Mouse (Mus musculus) heart, postnatal 0 days (tissue): ENCODE results near the gene Cdc14b. TPM values are rescaled to one million over a fixed set of nuclear protein-coding genes. Genes with fewer than 3 reads are reported as not detected.

Source experiments
- ATAC-seq: fragments of 200-750 bp; cut with Nextera tagmentation; 2 replicates; pipeline ENCODE4 v1.8.0; 2017; ENCODE audit warnings: low read depth, moderate number of reproducible peaks, moderate library complexity; ENCODE audit not compliant: insufficient read depth
- DNase-seq: peaks from one replicate; pipeline ENCODE4 v3.0.0-alpha.2; 2016; ENCODE audit warnings: low spot score
- H3K27ac ChIP-seq: fragments of 300-500 bp; sonication (generic); 2 replicates; pipeline ENCODE4 v1.5.1; 2014; ENCODE audit warnings: low read depth, mild to moderate bottlenecking
- H3K27me3 ChIP-seq: fragments of 300-500 bp; sonication (generic); 2 replicates; pipeline ENCODE4 v1.6.1; 2014; ENCODE audit warnings: low read length, mixed read lengths; ENCODE audit not compliant: control insufficient read depth, insufficient read depth
- H3K36me3 ChIP-seq: fragments of 300-500 bp; sonication (generic); replicated peaks from 2 replicates; pipeline ENCODE4 v1.6.1; 2014; ENCODE audit warnings: low read length, mixed read lengths; ENCODE audit not compliant: control insufficient read depth, insufficient read depth
- H3K4me1 ChIP-seq: fragments of 300-500 bp; sonication (generic); 2 replicates; pipeline ENCODE4 v1.6.1; 2014; ENCODE audit warnings: antibody characterized with exemption; ENCODE audit not compliant: control insufficient read depth, insufficient read depth
- H3K4me2 ChIP-seq: fragments of 300-500 bp; sonication (generic); 2 replicates; pipeline ENCODE4 v1.6.1; 2014; ENCODE audit warnings: low read depth, mild to moderate bottlenecking, low read length, moderate library complexity
- H3K4me3 ChIP-seq: fragments of 300-500 bp; sonication (generic); 2 replicates; pipeline ENCODE4 v1.5.1; 2014; ENCODE audit warnings: low read depth, low read length
- H3K9ac ChIP-seq: fragments of 300-500 bp; sonication (generic); replicated peaks from 2 replicates; pipeline ENCODE4 v1.6.1; 2014; ENCODE audit warnings: low read depth, low read length, mixed read lengths
- H3K9me3 ChIP-seq: fragments of 300-500 bp; sonication (generic); replicated peaks from 2 replicates; pipeline ENCODE4 v1.6.1; 2016; ENCODE audit warnings: low read length; ENCODE audit not compliant: control insufficient read depth
- CTCF ChIP-seq: IDR thresholded peaks from 2 replicates; pipeline ENCODE4 v1.5.1; 2016; ENCODE audit warnings: antibody characterized with exemption, control low read depth, low read depth
- EP300 ChIP-seq: IDR thresholded peaks from 2 replicates; pipeline ENCODE4 v1.6.1; 2016; ENCODE audit warnings: antibody characterized with exemption, low read depth
- WGBS: fragments of 180-500 bp; shearing (Covaris S2); extraction: QIAGEN DNeasy Blood & Tissue Kit; methylation state at CpG from one replicate; pipeline ENCODE4 v1.1.7; 2014; 5-methylcytosine and 5-hydroxymethylcytosine counted together
- polyA plus RNA-seq: library from polyadenylated mRNA; unstranded; fragments of >200 nt; fragmentation: Nextera tagmentation; extraction: Ambion mirVana; gene quantifications from 2 replicates; pipeline ENCODE4 v1.2.1, GENCODE M21; 2015
- total RNA-seq: library from RNA; depleted of rRNA; stranded (reverse); fragments of >200 nt; gene quantifications from 2 replicates; pipeline ENCODE4 v1.2.3, GENCODE M21; 2014; ENCODE audit warnings: low replicate concordance; rRNA removed

The Cdc14b gene
- total RNA-seq (5.6 and 12.3 TPM in 2 replicates), polyA plus RNA-seq (7.6 and 11.6 TPM in 2 replicates)

- Histone ChIP-seq H3K9me3 (no peaks in the 10 kb centered on the region), H3K4me3 (peak within 1 kb of the TSS; percentile 71), H3K36me3 (no peaks in the 10 kb centered on the region), H3K9ac (peak within 1 kb of the TSS; percentile 64), H3K4me1 (peaks cover 16% of the 10 kb centered on the region), H3K4me2 (peak within 1 kb of the TSS; percentile 100), H3K27ac (no peak within 1 kb of the TSS), H3K27me3 (peaks cover 18% of the 10 kb centered on the region)
- WGBS = under 1% methylated on average over 54 of the region's 57 CpGs
- no peak for TF ChIP-seq EP300
- TF ChIP-seq CTCF = no peak
- DNase-seq (peak; percentile 41), ATAC-seq (peak; percentile 78)
Observed at GRCm38 (mm10) chr13:64274879-64275753, at the start of gene Cdc14b. Cdc14b (minus strand) TSS chr13:64275290.

- no peak overlapping the region for H3K9ac ChIP-seq
- H3K4me3 ChIP-seq = no peak overlapping the region
- H3K27ac ChIP-seq = no peak overlapping the region
- no peaks in the 10 kb centered on the region for H3K4me1 ChIP-seq
- TF ChIP-seq CTCF (no peak), EP300 (no peak)
- ATAC-seq (no peak), DNase-seq (no peak)
- H3K4me2 ChIP-seq = no peak overlapping the region
- no peaks in the 10 kb centered on the region for H3K9me3 ChIP-seq
- H3K36me3 ChIP-seq = no peaks in the 10 kb centered on the region
- WGBS = 80% methylated on average over 8 of the region's 8 CpGs
- no peaks in the 10 kb centered on the region for H3K27me3 ChIP-seq
Observed at GRCm38 (mm10) chr13:64322561-64323281, 47.6 kb upstream of the Cdc14b start.

GRCm38 (mm10) chr13:64320334-64320733 is 45.2 kb upstream of the Cdc14b start:
- Histone ChIP-seq H3K9ac (no peak overlapping the region), H3K36me3 (no peaks in the 10 kb centered on the region), H3K4me1 (no peaks in the 10 kb centered on the region), H3K27ac (peak overlapping the region; percentile 0; the same call in 1 of the 2 replicates), H3K4me2 (no peak overlapping the region), H3K9me3 (no peaks in the 10 kb centered on the region), H3K27me3 (no peaks in the 10 kb centered on the region), H3K4me3 (no peak overlapping the region)
- ATAC-seq (no peak), DNase-seq (no peak)
- no peak for TF ChIP-seq EP300
- TF ChIP-seq CTCF = no peak
- WGBS = 48% methylated on average over 8 of the region's 8 CpGs

GRCm38 (mm10) chr13:64319782-64320181 is 44.7 kb upstream of the Cdc14b start:
- DNase-seq = no peak
- H3K27ac ChIP-seq = peak overlapping the region; percentile 0; the same call in 1 of the 2 replicates
- H3K27me3 ChIP-seq = no peaks in the 10 kb centered on the region
- no peak for TF ChIP-seq EP300
- no peak for TF ChIP-seq CTCF
- no peaks in the 10 kb centered on the region for H3K36me3 ChIP-seq
- no peak overlapping the region for H3K4me3 ChIP-seq
- no peaks in the 10 kb centered on the region for H3K9me3 ChIP-seq
- no peaks in the 10 kb centered on the region for H3K4me1 ChIP-seq
- H3K4me2 ChIP-seq = no peak overlapping the region
- no peak for ATAC-seq
- no peak overlapping the region for H3K9ac ChIP-seq

GRCm38 (mm10) chr13:64318355-64318754 is 43.3 kb upstream of the Cdc14b start:
- no peak overlapping the region for H3K9ac ChIP-seq
- no peak overlapping the region for H3K4me2 ChIP-seq
- no peaks in the 10 kb centered on the region for H3K4me1 ChIP-seq
- H3K4me3 ChIP-seq = no peak overlapping the region
- no peak overlapping the region for H3K27ac ChIP-seq
- TF ChIP-seq EP300 (no peak), CTCF (no peak)
- 27% methylated on average over 2 of the region's 2 CpGs for WGBS
- 0 out of 2 replicates have a peak, but pooled peaks have one; percentile 42 for ATAC-seq
- peak; percentile 32 for DNase-seq
- no peaks in the 10 kb centered on the region for H3K36me3 ChIP-seq
- H3K9me3 ChIP-seq = no peaks in the 10 kb centered on the region
- no peaks in the 10 kb centered on the region for H3K27me3 ChIP-seq
